Mouse (Mus musculus) adrenal gland, adult 2 months (tissue): ENCODE data around the gene Cd55b. TPM values are rescaled to one million over a fixed set of nuclear protein-coding genes. Genes with fewer than 3 reads are reported as not detected.

Experiments used
- DNase-seq: peaks from one replicate; pipeline ENCODE4 v3.0.0; 2021
- polyA plus RNA-seq: library from polyadenylated mRNA; depleted of rRNA; stranded (reverse); fragments of >200 nt; gene quantifications from 2 replicates; pipeline ENCODE4 v1.2.3, GENCODE M21; 2012; rRNA removed
- total RNA-seq, 2 experiments: library from RNA; stranded (reverse); gene quantifications; 2 replicates each; pipeline ENCODE4 v1.2.3; 2021

Gene Cd55b
- total and polyA plus RNA-seq, 3 experiments: 0.38 TPM; not detected in 2

DNA sequence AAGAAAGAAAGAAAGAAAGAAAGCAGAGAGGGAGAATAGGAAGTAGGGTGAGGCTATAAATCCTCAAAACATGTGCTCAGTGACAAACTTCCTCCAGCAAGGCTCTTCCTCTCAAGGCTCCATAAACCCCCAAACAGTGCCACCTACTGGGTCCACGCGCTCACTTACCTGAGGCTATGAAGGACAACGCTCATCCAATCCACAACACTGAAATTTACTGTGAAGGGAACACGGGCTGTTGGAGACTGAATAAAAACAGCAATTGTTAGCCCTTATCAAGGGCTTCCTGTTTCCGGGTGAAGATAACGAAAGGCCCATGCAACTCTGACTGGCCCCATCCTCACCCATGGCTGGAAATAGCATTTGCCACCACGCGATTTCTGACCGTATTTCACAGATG lies 80.4 kb downstream of the Cd55b start:
- no peak for DNase-seq

Other genes with a start within 250 kb of the Cd55b start
- gene Cd55, start 39.7 kb upstream of the Cd55b start, total RNA-seq: 10 to 100 TPM; 13.8 to 21.7 TPM
- gene Cd55, start 39.7 kb upstream of the Cd55b start, polyA plus RNA-seq: 8.7 and 11.8 TPM in 2 replicates
- not detected for gene Zp3r, start 206.6 kb upstream of the Cd55b start, total RNA-seq
- not detected in 2 replicates for gene Zp3r, start 206.6 kb upstream of the Cd55b start, polyA plus RNA-seq
- gene C4bp, start 238.6 kb upstream of the Cd55b start, total RNA-seq: under 1 TPM in 1 of 2 experiments, not detected in 1; 0.69 TPM
- gene C4bp, start 238.6 kb upstream of the Cd55b start, polyA plus RNA-seq: 0.03 TPM in 1 of 2 replicates, not detected in the other